Mouse (Mus musculus) hindbrain, embryonic 12.5 days (tissue): ENCODE results near the gene Gm17660. TPM values are rescaled to one million over a fixed set of nuclear protein-coding genes. Genes with fewer than 3 reads are reported as not detected.
"Not testable (repeated sequence)": the region's sequence is repeated elsewhere in the genome, so short reads cannot be mapped to it uniquely, and the experiment has no call there.

ENCODE experiments used
- ATAC-seq: fragments of 200-750 bp; cut with Nextera tagmentation; 2 replicates; pipeline ENCODE4 v1.8.0; 2017; ENCODE audit warnings: moderate TSS enrichment; ENCODE audit not compliant: low FRiP score
- H3K27ac ChIP-seq: fragments of 300-500 bp; sonication (generic); 2 replicates; pipeline ENCODE4 v1.5.1; 2016; ENCODE audit warnings: mild to moderate bottlenecking
- H3K27me3 ChIP-seq: fragments of 300-500 bp; sonication (generic); 2 replicates; pipeline ENCODE4 v1.6.1; 2016; ENCODE audit warnings: mild to moderate bottlenecking
- H3K36me3 ChIP-seq: fragments of 300-500 bp; sonication (generic); 2 replicates; pipeline ENCODE4 v1.6.1; 2016; ENCODE audit warnings: mild to moderate bottlenecking
- H3K4me1 ChIP-seq: fragments of 300-500 bp; sonication (generic); 2 replicates; pipeline ENCODE4 v1.6.1; 2016
- H3K4me2 ChIP-seq: fragments of 300-500 bp; sonication (generic); replicated peaks from 2 replicates; pipeline ENCODE4 v1.6.1; 2016; ENCODE audit warnings: mild to moderate bottlenecking
- H3K4me3 ChIP-seq: fragments of 300-500 bp; sonication (generic); 2 replicates; pipeline ENCODE4 v1.5.1; 2016; ENCODE audit warnings: mild to moderate bottlenecking
- H3K9ac ChIP-seq: fragments of 300-500 bp; sonication (generic); 2 replicates; pipeline ENCODE4 v1.6.1; 2016; ENCODE audit warnings: mild to moderate bottlenecking, moderate library complexity
- H3K9me3 ChIP-seq: fragments of 300-500 bp; sonication (generic); replicated peaks from 2 replicates; pipeline ENCODE4 v1.6.1; 2016; ENCODE audit warnings: mild to moderate bottlenecking
- WGBS: fragments of 180-500 bp; shearing (Covaris S2); methylation state at CpG from one replicate; pipeline ENCODE4 v1.1.7; 2016; 5-methylcytosine and 5-hydroxymethylcytosine counted together
- microRNA-seq: library from miRNA; unstranded; fragments of <30 nt; microRNA quantifications from one replicate; pipeline ENCODE4, GENCODE M21; 2017
- polyA plus RNA-seq: library from polyadenylated mRNA; unstranded; fragments of >200 nt; fragmentation: Nextera tagmentation; extraction: Ambion mirVana; gene quantifications from 2 replicates; pipeline ENCODE4 v1.2.1, GENCODE M21; 2016

Gene Gm17660
- polyA plus RNA-seq, 1 experiment from 2014 or later, result not detected

DNA sequence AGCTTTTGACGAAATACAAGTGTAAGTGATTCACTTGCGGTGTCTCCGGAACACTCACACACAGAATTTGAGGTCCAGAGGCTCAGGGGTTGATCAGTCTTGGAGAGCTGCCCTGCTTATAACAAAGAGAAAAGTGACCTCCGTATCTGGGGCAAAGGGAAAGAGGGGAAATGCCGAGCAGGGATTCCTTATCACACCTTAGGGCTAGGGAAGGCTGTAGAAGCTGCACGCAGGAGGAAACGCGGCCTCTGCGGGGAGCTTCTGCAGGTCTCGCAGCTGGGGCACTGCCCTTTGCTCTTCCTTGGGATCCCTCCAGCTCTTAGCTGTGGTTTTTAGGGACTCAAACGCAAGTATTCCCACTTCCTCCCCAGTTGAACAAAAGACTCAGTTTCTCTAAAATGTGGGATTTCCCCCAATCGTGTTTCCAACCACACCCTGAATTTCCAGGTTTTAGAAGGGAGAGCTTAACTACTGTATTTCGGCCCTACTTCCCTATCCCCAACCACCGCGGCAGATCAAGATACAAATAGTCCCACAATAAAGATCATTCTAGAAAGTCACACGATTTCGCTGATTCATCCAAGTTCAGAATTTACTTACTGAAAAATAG, 52.1 kb downstream of the Gm17660 start:
- WGBS, result 40% methylated on average over 17 of the region's 17 CpGs

DNA sequence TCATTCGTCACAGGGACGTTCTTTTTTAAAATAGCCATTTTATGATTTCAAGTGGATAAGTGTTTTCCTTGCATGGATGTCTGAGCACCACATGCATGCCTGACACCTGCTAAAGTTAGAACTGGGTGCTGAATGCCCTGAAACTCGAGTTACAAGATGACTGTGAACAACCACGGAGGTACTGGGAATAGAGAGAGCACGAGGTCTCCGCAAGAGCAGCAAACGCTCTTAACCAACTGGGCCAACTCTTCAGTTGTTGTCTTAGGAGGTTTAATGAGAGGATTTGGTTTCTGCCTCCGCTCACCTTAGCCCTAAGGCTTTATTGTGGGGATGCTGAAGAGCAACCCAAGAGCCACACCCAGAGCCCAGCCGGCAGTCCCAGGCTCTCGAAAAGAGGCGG, 52.6 kb downstream of the Gm17660 start:
- H3K9me3 ChIP-seq, result no peaks in the 10 kb centered on the region
- H3K27me3 ChIP-seq, result peaks cover 12% of the 10 kb centered on the region
- WGBS, result 66% methylated on average over 11 of the region's 11 CpGs
- no peak for ATAC-seq
- no peak overlapping the region for H3K4me2 ChIP-seq
- no peak overlapping the region for H3K9ac ChIP-seq
- H3K27ac ChIP-seq, result no peak overlapping the region
- no peak overlapping the region for H3K4me3 ChIP-seq
- H3K4me1 ChIP-seq, result peaks cover 7% of the 10 kb centered on the region
- H3K36me3 ChIP-seq, result no peaks in the 10 kb centered on the region

More for the DNA sequence above, 52.1 kb downstream of the Gm17660 start:
- Histone ChIP-seq H3K9me3 (no peaks in the 10 kb centered on the region), H3K36me3 (no peaks in the 10 kb centered on the region), H3K4me3 (no peak overlapping the region), H3K27me3 (peaks cover 12% of the 10 kb centered on the region), H3K9ac (no peak overlapping the region), H3K4me2 (no peak overlapping the region), H3K27ac (no peak overlapping the region), H3K4me1 (peaks cover 7% of the 10 kb centered on the region)
- no peak for ATAC-seq

DNA sequence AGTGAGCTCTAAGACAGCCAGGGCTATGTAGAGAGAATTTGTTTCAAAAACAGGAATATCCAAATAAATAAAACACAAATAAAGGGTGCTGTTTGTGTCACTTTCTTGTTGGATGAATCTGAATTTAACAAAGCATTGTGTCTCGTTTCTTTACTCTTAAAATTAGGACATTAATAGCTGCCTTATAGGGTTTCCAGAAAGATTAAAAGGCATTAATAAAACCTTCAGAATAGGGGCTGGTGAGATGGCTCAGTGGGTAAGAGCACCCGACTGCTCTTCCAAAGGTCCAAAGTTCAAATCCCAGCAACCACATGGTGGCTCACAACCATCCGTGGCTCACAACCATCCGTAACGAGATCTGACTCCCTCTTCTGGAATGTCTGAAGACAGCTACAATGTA, 53.2 kb downstream of the Gm17660 start:
- H3K27ac ChIP-seq, H3K36me3 ChIP-seq, ATAC-seq, H3K9ac ChIP-seq, H3K4me3 ChIP-seq, H3K4me2 ChIP-seq, H3K9me3 ChIP-seq, H3K4me1 ChIP-seq: not testable (repeated sequence)
- H3K27me3 ChIP-seq, result peaks cover 12% of the 10 kb centered on the region
- WGBS, result 83% methylated on average over 5 of the region's 5 CpGs

DNA sequence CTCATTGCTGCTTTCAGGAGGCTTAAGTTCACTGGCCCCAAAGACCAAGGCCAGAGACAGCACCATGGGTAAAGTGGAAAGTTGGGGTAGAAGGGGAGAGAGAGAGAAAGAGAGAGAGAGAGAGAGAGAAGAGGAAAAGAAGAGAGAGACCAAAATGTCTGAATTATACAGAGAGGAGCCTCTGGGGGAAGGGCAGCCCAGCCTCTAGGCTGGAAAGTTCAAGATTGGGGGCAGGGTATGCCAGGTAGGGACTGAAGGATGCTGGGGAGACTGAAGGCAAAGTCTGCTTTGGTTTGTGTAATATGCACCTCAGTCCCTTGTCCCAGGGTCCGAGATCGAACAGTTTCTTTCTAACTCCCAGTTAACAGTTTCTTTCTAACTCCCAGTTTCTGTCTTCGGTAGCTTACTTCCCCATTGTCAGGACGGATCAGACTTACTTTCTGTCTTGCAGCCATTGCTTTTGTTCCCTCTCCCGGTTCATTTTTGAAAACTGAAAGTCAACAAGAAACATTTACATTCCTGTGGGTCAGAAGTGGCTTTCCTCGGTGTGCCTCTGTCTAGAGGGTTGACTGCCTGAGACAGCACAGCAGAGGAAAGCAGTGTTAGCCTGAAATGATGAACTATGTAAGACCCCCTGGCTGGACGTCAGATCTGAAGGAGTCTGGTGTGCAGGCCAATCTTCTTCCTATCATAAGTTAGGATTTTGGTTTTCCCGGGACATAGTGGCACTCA, 54.0 kb downstream of the Gm17660 start:
- H3K9me3 ChIP-seq, result no peaks in the 10 kb centered on the region
- ATAC-seq, result no peak
- peaks cover 7% of the 10 kb centered on the region for H3K4me1 ChIP-seq
- no peaks in the 10 kb centered on the region for H3K36me3 ChIP-seq
- no peak overlapping the region for H3K4me2 ChIP-seq
- no peak overlapping the region for H3K9ac ChIP-seq
- no peak overlapping the region for H3K27ac ChIP-seq
- H3K4me3 ChIP-seq, result no peak overlapping the region
- WGBS, result 77% methylated on average over 8 of the region's 8 CpGs
- peaks cover 12% of the 10 kb centered on the region for H3K27me3 ChIP-seq

DNA sequence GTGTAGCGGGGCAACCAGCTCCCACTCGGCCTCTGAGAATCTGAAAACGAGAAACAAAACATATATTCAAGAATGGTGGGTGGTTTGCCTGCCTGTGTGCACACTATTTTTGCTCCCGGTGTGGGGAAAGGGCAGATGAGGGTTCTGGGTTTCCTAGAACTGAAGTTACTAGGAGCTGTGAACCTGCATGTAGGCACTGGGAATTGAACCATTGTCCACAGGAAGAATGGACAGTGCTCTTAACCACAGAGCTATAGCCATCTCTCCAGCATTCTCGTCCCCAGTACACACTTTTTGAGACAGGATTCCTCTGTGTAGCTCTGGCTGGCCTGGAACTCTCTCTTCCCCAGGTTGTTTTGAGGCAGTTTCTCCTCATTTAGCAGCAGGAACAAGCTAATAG, 54.9 kb downstream of the Gm17660 start:
- no peak overlapping the region for H3K9ac ChIP-seq
- WGBS, result 31% methylated on average over 5 of the region's 5 CpGs

DNA sequence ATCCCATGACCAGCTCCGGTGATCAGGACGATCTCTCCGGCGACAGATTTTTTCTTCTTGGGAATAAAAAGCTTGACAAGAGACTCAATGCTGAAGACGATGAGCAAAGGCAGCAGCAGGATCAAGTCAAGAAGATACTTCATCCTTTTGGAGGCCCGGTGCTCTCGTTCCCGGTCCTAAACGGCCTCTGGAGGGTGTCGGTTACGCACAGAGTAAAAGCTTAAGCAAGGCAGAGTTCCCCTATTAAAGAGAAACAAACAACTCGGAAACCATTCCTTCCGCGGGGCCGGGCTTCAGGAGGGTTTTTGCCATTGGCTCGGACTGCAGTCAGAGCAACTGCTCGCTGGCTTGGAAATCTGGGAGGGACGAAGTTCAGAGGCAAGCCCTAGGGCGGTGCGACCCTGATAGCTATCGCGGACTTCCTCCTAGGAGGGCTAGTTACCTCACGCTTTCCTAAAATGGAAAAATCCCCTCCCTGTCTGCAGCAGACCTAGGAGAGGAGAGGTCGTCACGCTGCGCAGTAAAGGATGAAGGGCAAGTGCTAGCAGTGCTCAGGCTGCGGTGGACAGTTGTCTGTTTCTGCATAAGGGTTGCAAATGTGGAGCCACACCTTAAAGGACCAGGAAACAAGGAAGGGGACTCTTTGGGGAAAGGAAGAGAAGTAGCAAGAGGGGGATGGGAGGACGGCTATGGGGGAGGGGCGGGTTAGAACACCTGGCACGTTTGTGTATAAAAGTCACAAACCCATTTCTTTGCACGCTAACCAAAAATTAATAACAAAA, 55.6 kb downstream of the Gm17660 start, which contains the start of gene Hsd17b11:
Gene Hsd17b11 (minus strand): TSS at position 323 of the 782 bp plus-strand sequence.
- Histone ChIP-seq H3K9ac (peak within 1 kb of the TSS; percentile 60), H3K27ac (no peak within 1 kb of the TSS), H3K4me3 (peak within 1 kb of the TSS; percentile 44), H3K27me3 (peaks cover 12% of the 10 kb centered on the region), H3K9me3 (no peaks in the 10 kb centered on the region), H3K4me1 (peaks cover 7% of the 10 kb centered on the region), H3K36me3 (no peaks in the 10 kb centered on the region), H3K4me2 (peak within 1 kb of the TSS; percentile 83)
- ATAC-seq, result peak; percentile 75
- 1% methylated on average over 31 of the region's 31 CpGs for WGBS

More for the DNA sequence above, 54.9 kb downstream of the Gm17660 start:
- Histone ChIP-seq H3K27me3 (peaks cover 12% of the 10 kb centered on the region), H3K4me2 (peak overlapping the region; percentile 83), H3K27ac (no peak overlapping the region), H3K4me1 (peaks cover 7% of the 10 kb centered on the region), H3K36me3 (no peaks in the 10 kb centered on the region), H3K9me3 (no peaks in the 10 kb centered on the region), H3K4me3 (no peak overlapping the region)
- ATAC-seq, result no peak

Small RNAs within 50 kb of the gene (microRNA-seq; reads per million reads assigned to microRNA genes)
- gene Mir5619, result 4.3 reads per million, percentile 9 among the genes with 10 or more reads in this experiment

Other genes starting within 250 kb of the Gm17660 start
- 20.1 and 20.3 TPM in 2 replicates for gene Klhl8, start 166.3 kb downstream of the Gm17660 start, polyA plus RNA-seq
- gene Hsd17b13, start 100.2 kb downstream of the Gm17660 start, polyA plus RNA-seq, result not detected in 2 replicates
- 2.2 and 2.4 TPM in 2 replicates for gene Hsd17b11, start 55.7 kb downstream of the Gm17660 start, polyA plus RNA-seq
- gene Nudt9, start 31.3 kb downstream of the Gm17660 start, polyA plus RNA-seq, result 64.7 and 70.4 TPM in 2 replicates
- gene Sparcl1, start 36.1 kb upstream of the Gm17660 start, polyA plus RNA-seq, result 78.8 and 85.8 TPM in 2 replicates
- not detected in 2 replicates for gene Dspp, start 93.1 kb upstream of the Gm17660 start, polyA plus RNA-seq
- gene Dmp1, start 125.0 kb upstream of the Gm17660 start, polyA plus RNA-seq, result 0.50 and 0.93 TPM in 2 replicates
- gene Ibsp, start 221.6 kb upstream of the Gm17660 start, polyA plus RNA-seq, result 0.14 TPM in 1 of 2 replicates, not detected in the other
- not detected in 2 replicates for gene Mepe, start 247.7 kb upstream of the Gm17660 start, polyA plus RNA-seq